Mouse (Mus musculus): Measurements from ENCODE around the gene Palm3.

Gene Palm3

DNA sequence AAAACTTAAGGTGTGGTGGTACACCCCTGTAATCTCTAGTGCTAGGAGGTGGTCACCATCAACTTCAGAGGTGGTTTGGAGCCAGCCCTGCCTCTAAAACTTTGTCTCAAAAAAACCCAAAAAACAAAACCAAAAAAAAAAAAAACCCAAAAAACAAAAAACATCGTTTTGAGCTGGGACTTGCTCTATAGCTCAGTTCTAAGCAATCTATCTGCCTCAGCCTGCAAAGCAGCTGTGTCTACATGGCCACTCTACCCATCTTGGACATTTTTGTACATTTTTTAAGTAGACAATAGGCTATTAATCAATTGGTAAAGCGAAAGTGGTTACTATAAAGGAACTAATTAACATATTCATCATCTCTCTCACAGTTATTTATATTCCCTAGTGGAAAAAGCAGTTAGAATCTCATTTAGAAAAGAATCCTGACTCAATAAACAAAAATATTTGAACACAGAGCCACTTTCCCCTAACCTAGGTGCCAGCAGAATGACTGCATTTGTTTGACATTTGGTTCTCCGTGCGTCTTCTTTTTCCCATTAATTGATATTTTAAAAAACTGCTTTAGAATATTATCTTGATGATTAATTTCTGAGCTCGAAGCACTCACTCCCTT, 44.3 kb downstream of the Palm3 start:
- in situ Hi-C loops (cut with MboI, MseI) = no loop called here

DNA sequence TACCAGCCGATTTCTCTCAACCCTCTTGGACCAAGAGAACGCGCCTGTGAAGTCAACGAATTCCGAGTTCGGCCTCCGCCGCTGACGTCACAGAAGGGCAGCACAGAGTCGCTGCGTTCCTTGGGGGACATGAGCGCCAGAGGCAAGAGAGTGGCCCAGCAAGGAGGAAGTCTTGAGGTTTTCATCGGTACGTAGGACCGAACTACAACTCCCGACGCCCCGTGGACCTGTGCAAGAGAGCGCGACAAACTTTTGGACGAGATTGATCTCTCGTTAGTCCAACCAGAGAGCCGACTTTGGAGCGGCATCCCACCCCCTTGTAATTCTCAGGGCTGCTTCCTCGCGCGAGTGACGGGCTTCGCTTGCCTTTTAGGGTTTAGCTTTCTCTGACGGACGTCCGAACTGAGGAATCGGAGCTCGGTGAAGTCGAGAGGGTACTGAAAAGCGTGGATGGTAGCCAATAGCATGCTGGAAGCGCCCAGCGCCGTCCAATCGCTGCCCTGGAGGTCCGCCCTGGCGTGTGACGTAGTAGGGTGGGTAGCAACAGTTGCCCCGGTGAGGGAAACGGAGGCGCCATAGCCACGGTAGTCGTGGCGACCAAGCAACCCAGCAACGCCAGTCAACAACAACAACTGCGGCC, 45.1 kb downstream of the Palm3 start, which contains the start of gene Rfx1:
TSS of gene Rfx1 (plus strand) at position 544 of the 640 bp plus-strand sequence.
- in situ Hi-C loops (cut with MboI, MseI) = no loop called here

DNA sequence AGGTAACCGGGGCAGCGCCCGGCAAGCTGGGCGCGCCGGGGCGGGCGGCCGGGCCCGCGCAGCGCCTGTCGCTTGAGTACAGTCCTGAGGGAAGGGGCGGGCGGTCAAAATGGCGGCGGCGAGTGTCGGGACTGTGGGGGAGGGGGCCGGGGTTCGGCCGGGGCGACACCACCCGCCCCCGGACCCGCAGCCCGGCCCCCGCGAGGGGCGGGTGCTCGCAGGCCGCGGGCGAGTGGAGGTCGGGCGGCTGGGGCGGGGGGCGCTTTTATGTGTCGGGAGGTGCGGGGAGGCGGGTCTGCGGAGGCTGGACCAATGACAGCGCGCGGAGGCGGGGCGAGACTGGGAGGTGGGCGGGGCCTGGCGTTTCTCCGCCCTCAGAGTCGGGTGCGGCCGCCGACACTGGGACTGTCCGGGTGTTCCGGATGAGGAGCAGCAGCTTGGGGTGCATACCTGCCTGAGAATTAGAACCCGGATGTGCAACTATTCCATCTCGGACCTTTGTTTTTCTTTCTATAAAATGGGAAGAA, 45.8 kb downstream of the Palm3 start:
- in situ Hi-C loops (cut with MboI, MseI) = no loop called here

DNA sequence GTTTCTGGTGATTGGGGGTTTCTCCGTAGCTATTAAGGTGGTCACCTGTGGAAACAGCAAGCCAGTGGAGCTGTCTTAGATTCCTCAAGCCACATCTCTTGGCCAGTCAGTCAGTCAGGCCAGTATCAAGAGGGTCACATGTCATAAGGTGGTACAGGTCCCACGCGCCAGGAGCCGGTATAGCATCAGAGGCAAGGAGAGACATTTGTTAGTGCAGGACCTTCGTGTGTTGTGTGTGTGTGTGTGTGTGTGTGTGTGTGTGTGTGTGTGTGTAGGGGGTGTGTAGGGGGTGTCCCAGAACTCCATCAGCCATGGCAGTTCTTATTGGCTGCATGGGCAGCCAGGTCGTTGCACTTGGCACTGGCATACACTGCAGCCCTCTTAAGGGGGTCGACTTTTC, 46.6 kb downstream of the Palm3 start:
- in situ Hi-C loops (cut with MboI, MseI) = no loop called here

DNA sequence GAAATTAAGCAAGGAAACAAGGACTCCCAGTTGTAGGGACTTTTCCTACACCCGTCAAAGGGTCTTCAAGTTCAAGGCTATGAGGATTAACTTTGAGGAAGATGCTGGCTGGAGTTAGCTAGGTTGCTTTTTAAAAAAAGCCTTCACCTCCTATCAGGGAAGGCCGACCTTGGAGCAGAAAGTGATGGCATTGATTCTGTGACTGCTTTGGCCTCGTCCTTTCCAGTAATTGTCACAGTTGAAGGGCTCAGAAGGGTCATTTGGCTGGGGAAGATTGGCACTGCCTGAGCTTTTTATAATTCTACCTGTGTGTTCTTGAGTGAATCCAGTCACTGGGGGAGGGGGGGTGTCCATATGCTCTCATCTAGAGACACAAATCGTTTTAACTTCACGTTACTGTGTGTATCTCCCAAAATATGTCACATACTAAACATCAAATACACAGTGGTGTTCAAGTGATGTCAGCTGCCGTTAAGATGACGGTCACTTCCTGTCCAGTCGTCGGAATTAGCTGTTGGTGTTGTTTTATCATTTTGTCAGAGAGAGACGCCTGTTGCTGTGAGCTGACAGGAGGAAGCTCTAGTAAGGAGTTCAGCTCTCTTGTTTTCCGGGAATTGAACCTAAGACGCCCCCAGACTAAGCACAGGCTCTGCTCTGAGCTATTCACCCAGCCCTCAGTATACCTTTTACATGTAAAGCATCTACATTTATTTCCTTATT, 47.2 kb downstream of the Palm3 start:
- in situ Hi-C loops (cut with MboI, MseI) = no loop called here

DNA sequence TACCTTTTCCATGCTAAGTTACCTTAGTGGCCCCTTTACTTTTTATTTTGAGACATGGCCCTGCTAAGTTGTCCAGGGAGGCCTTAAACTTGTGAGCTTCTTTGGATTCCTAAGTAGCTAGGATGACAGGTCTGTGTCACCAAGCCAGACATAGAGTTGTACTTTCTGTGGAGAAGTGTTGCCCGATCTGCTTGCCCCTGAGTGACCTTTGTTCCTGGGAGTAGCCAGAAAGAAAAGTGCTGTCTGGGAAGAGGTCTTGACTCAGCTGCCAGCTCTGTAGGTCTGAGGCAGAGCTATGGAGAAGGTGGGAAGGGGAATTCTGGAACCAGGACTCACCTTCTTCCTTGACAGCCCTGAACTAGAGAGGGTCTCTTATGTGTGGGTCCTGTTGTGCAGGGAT, 47.9 kb downstream of the Palm3 start:
- in situ Hi-C loops (cut with MboI, MseI) = no loop called here

DNA sequence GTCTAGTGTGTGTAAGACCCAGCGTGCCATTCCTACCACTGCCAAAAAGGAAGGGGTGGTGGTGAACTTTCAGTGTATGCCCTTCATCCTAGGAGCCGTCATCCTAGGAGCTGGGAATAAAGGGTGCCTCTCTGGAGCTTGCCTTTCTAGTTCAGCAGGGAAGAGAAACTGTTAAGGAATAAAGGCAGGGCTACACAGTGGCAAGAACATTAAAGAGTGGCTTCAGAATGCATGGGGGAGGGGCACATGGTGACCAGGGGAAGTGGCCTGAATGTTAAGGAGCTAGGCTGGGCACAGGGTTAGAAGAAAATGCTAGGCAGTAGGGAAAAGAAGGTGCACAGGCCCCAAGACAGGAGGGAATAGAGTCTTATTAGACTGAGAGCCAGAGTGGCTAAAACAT, 48.5 kb downstream of the Palm3 start:
- in situ Hi-C loops (cut with MboI, MseI) = no loop called here

DNA sequence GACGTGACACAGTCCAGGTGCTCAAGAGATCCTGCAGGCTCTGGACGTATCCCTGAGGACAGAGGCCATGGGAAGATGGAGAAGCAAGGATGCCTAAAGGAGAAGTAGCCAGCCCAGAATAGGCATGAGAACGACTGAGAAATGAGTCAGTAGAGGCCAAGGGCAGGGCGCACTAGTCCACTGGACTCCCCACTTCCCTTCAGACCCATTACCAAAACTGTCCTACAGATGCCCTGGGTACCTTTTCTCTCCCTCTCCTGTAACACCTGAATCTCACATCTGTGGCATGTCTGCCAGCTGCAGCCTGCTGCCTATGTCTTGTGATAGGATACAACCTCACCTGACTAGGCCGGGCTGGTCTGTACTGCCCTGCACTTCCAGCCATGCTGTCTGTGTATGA, 49.0 kb downstream of the Palm3 start:
- in situ Hi-C loops (cut with MboI, MseI) = no loop called here

DNA sequence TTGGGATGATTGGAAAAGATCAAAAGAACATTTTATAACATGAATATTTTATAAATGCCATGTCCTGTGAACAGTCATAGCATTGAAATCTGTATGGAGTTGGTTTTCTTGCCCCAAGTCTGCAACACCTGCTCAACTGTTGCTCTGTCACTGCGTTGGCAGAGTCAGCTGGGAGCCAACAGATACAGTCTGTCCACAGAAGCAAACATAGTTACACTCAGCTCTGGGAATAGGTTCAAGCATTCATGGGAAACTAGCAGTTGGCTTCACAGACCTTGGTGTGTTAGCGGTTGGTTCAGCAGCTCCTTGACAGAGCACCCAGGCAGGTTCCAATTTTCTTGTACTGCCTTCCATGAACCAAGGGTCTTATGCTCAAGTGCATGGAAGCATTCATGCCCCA, 49.4 kb downstream of the Palm3 start:
- in situ Hi-C loops (cut with MboI, MseI) = no loop called here

DNA sequence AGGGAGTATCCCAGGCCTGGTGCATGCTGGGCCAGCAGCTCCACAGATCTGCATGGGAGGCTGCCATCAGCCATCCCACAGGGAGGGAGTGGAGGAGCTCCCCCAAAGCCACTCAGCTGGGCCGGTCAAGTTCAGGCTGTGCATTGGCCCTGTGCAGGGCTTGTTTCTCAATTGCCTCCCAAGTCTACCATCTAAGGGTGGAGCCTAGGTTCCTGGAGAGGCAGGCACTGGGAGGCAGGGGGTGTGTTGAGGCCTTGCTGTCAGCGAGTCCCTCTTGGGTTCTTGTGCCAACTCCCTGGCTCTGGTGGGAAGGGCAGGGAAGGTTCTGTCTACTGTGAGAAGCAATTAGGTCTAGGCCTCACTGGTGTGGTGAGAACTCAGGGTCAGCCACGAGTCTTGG, 50.6 kb downstream of the Palm3 start:
- in situ Hi-C loops (cut with MboI, MseI) = no loop called here

DNA sequence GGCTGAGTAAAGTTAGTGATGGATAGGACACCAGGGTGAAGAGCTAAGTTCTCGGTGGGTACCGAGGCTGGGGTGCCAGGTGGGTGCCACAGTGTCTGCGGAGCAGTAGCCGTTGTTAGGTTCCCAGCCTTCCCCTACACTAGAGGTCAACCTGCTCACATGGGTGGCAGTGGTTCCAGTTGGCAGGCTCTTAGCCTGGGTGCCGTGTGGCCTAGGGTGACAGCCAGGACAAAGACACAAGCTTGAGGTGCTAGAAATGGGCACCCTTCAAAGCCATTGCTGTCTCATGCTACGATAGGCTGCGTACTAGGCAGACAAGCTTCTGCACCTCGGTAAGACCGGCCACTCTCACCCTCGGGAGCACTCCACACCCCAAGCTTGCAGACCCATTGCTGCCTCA, 51.0 kb downstream of the Palm3 start:
- in situ Hi-C loops (cut with MboI, MseI) = no loop called here

DNA sequence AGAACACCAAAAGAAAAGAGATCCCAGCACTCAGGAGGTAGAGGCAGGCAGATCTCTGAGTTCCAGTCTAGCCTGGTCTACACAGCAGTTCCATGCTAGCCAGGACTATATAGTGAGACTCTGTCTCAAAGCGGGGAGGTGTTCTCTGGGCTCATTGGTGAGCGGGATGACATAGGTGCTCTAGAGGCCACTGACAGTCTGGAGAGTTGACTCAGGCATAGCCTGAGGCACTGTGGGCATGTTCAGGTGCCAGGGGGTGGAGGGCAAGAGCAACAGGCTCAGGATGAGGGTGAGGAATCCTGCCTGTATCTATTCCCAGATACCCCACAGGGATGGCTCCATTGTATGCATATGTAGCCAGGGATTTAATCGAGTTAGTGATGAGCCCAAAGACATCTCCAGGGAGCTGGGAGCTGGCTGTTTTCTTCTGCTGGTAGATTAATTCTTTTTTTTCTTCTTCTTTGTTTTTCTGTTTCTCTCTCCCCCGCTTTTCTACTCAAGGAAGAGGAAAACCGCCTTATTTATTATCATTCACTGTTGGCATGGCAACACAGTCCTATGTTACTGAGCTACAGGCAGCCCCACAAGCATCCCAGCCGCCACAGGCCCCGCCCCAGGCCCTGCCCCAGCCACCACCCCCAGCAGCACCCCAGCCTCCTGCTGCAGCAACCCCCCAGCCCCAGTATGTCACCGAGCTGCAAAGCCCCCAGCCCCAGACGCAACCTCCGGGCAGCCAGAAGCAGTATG, 52.1 kb downstream of the Palm3 start:
- in situ Hi-C loops (cut with MboI, MseI) = no loop called here

DNA sequence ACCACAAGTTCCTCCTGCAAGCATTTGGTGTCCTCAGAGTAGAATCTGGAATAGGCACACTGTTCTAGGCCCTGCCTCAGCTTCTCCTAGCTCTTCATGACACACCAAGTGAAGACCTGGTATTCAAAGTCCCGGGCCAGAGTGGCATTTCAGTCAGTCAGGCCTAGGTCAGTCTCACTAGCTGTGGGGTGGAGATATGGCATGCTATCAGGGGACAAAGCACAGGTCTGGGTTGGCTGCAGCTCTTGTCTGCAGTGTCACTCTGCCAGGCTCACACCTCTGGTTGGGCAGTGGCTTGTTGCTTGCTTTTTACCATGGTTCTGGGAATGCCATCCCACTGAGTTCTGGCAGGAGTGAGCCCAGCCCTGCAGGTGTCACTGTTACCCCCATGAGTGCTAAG, 55.1 kb downstream of the Palm3 start:
- in situ Hi-C loops (cut with MboI, MseI) = no loop called here

DNA sequence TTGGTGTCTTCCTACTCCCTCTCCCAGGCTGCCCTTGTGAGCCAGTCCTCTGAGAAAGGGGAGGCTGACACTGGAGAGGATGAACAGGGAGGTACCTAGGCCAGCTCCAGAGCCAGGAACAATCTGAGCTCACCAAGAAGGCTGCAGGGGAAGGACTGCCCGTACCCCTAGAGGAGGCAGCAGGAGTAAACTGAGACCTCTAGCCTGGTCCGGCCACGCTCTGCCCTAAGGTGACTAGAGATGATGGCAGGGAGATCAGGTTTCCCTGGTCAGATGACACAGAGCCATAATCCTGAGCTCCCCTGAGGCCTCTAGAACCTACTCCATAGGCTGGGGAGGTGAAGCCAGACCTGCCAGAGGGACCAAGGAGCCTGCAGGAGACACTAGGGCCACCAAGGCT, 55.6 kb downstream of the Palm3 start:
- in situ Hi-C loops (cut with MboI, MseI) = no loop called here

DNA sequence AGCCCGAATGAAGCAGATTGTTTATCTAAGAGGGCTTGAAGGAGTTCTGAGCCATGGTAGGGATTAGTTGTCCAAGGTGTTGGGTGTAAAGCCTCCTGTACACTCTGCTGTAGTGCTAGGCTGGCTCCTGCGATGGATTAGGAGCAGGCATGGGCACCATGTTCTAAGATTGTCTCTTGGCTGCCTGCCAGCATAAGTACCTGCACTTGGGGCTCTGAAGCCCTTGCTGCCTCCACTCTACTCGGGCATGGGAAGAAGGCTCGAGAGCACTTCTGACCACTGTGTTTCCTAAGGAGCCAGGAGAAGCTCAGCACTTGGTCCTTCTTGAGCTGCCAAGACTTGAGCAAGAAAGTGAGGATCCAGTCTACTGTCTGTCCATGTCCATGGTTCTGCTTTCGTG, 57.9 kb downstream of the Palm3 start:
- in situ Hi-C loops (cut with MboI, MseI) = no loop called here

Measured in T-helper 17 cell (primary cell).